Mouse (Mus musculus) forebrain, embryonic 15.5 days (tissue): ENCODE measurements around the gene Tns1. TPM values are rescaled to one million over a fixed set of nuclear protein-coding genes. Genes with fewer than 3 reads are reported as not detected.
A peak's percentile ranks its signal among the peaks of the same experiment; 100 is the strongest.

Experiments
- ATAC-seq: fragments of 200-750 bp; cut with Nextera tagmentation; replicated peaks from 2 replicates; pipeline ENCODE4 v1.8.0; 2017; ENCODE audit warnings: mild to moderate bottlenecking, moderate TSS enrichment, moderate library complexity
- H3K27ac ChIP-seq: fragments of 300-500 bp; sonication (generic); replicated peaks from 2 replicates; pipeline ENCODE4 v1.5.1; 2015; ENCODE audit warnings: mild to moderate bottlenecking, inconsistent platforms
- H3K27me3 ChIP-seq: fragments of 300-500 bp; sonication (generic); 2 replicates; pipeline ENCODE4 v1.6.1; 2015; ENCODE audit warnings: inconsistent platforms
- H3K36me3 ChIP-seq: fragments of 300-500 bp; sonication (generic); 2 replicates; pipeline ENCODE4 v1.6.1; 2015; ENCODE audit warnings: mild to moderate bottlenecking, inconsistent platforms
- H3K4me1 ChIP-seq: fragments of 300-500 bp; sonication (generic); 2 replicates; pipeline ENCODE4 v1.6.1; 2015; ENCODE audit warnings: inconsistent platforms
- H3K4me2 ChIP-seq: fragments of 300-500 bp; sonication (generic); replicated peaks from 2 replicates; pipeline ENCODE4 v1.6.1; 2015; ENCODE audit warnings: mild to moderate bottlenecking, inconsistent platforms
- H3K4me3 ChIP-seq: fragments of 300-500 bp; sonication (generic); 2 replicates; pipeline ENCODE4 v1.5.1; 2015; ENCODE audit warnings: mild to moderate bottlenecking, inconsistent platforms
- H3K9ac ChIP-seq: fragments of 300-500 bp; sonication (generic); replicated peaks from 2 replicates; pipeline ENCODE4 v1.6.1; 2015; ENCODE audit warnings: mild to moderate bottlenecking, inconsistent platforms
- H3K9me3 ChIP-seq: fragments of 300-500 bp; sonication (generic); 2 replicates; pipeline ENCODE4 v1.6.1; 2016; ENCODE audit warnings: inconsistent platforms
- WGBS: fragments of 180-500 bp; shearing (Covaris S2); methylation state at CpG from one replicate; pipeline ENCODE4 v1.1.7; 2015; ENCODE audit warnings: mixed read lengths; 5-methylcytosine and 5-hydroxymethylcytosine counted together
- polyA plus RNA-seq: library from polyadenylated mRNA; unstranded; fragments of >200 nt; fragmentation: Nextera tagmentation; extraction: Ambion mirVana; gene quantifications from 2 replicates; pipeline ENCODE4 v1.2.1, GENCODE M21; 2015

Tns1 gene
- polyA plus RNA-seq, 1 experiment from 2014 or later: 6.0 TPM

DNA sequence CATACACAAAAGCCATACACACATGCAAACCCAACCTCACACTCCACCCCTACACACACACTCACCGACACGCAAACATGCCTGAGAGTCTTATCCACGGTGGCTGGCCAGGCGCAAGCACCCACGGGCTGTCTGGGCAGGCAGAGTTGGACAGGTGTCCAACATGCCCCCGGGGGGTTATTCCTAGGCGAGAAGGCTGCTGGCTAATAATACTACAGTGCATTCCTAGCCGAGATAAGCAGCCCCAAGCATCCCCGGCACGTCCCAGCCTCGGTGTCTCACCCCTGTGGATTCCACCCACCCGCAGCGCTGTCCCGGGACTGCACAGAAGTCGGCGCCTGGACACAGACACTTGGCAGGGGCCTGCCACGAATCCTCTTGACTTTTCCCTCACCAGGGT is 74.8 kb downstream of the Tns1 start:
- Histone ChIP-seq H3K9me3 (no peaks in the 10 kb centered on the region), H3K36me3 (no peaks in the 10 kb centered on the region), H3K4me1 (0 out of 2 replicates have a peak, but pooled peaks cover 3% of the 10 kb centered on the region), H3K4me3 (no peak overlapping the region), H3K27me3 (no peaks in the 10 kb centered on the region), H3K9ac (no peak overlapping the region), H3K27ac (no peak overlapping the region), H3K4me2 (no peak overlapping the region)
- WGBS: 85% methylated on average over 17 of the region's 17 CpGs
- ATAC-seq: no peak

DNA sequence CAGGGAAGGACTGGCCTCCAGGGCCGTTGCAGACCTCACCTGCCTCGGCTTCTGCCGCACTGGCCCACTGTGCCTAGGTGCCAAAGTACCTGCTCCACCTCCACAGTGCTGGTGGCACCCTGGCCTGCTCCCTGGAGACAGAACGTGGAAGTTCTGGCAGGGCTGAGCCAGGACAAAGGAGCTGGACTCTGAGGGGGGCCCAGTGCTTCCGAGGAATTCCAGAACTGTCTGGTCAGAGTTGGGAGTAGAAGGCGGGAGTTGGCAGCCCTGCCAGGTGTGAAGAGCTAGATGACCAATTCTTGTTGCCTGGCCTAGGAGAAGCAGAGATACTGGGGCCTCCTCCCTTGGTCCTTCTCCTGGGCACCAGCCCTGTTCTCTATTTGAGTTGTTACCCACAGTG is 76.5 kb downstream of the Tns1 start:
- Histone ChIP-seq H3K27me3 (no peaks in the 10 kb centered on the region), H3K27ac (no peak overlapping the region), H3K4me3 (no peak overlapping the region), H3K4me1 (peaks cover 12% of the 10 kb centered on the region), H3K9me3 (no peaks in the 10 kb centered on the region), H3K4me2 (no peak overlapping the region), H3K36me3 (no peaks in the 10 kb centered on the region), H3K9ac (no peak overlapping the region)
- ATAC-seq: no peak
- 77% methylated on average over 6 of the region's 6 CpGs for WGBS

DNA sequence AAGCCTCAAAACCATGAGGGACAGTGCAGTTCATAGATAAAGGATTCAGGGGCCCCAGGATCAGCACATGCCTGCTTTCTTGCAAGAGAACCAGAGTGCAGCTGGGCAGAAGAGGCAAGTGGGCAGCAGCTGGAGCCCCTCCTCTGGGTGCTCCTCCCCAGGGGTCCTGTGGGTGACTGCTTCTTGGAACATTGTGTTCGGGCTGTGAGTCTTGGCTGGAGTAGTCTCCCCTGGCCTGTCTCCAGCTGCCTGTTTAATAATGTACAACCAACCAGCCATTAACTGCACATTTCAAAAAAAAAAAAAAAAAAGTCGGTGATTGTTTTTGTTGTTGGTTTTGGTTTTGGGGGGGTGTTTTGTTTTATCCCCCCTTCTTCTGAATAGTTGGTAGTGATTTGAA is 76.9 kb downstream of the Tns1 start:
- Histone ChIP-seq H3K9ac (no peak overlapping the region), H3K4me2 (no peak overlapping the region), H3K27me3 (no peaks in the 10 kb centered on the region), H3K36me3 (no peaks in the 10 kb centered on the region), H3K4me1 (peaks cover 16% of the 10 kb centered on the region), H3K9me3 (no peaks in the 10 kb centered on the region), H3K4me3 (no peak overlapping the region), H3K27ac (no peak overlapping the region)
- no peak for ATAC-seq
- WGBS: 65% methylated on average over 2 of the region's 2 CpGs

GRCm38 (mm10) chr1:74045034-74045433 is 79.2 kb downstream of the Tns1 start:
- H3K27ac ChIP-seq: no peak overlapping the region
- no peak for ATAC-seq
- no peaks in the 10 kb centered on the region for H3K27me3 ChIP-seq
- no peak overlapping the region for H3K4me3 ChIP-seq
- H3K4me2 ChIP-seq: no peak overlapping the region
- no peaks in the 10 kb centered on the region for H3K9me3 ChIP-seq
- no peaks in the 10 kb centered on the region for H3K36me3 ChIP-seq
- peaks cover 16% of the 10 kb centered on the region for H3K4me1 ChIP-seq
- 91% methylated on average over 2 of the region's 2 CpGs for WGBS
- H3K9ac ChIP-seq: no peak overlapping the region

GRCm38 (mm10) chr1:74044421-74044820 is 79.8 kb downstream of the Tns1 start:
- Histone ChIP-seq H3K4me2 (no peak overlapping the region), H3K27ac (no peak overlapping the region), H3K27me3 (no peaks in the 10 kb centered on the region), H3K9ac (no peak overlapping the region), H3K4me3 (no peak overlapping the region), H3K36me3 (no peaks in the 10 kb centered on the region), H3K4me1 (peaks cover 16% of the 10 kb centered on the region), H3K9me3 (no peaks in the 10 kb centered on the region)
- 88% methylated on average over 1 of the region's 1 CpGs for WGBS
- no peak for ATAC-seq

GRCm38 (mm10) chr1:74043584-74044105 is 80.6 kb downstream of the Tns1 start:
- Histone ChIP-seq H3K9ac (no peak overlapping the region), H3K9me3 (no peaks in the 10 kb centered on the region), H3K4me1 (peaks cover 16% of the 10 kb centered on the region), H3K27me3 (no peaks in the 10 kb centered on the region), H3K36me3 (no peaks in the 10 kb centered on the region), H3K4me3 (no peak overlapping the region), H3K4me2 (no peak overlapping the region), H3K27ac (no peak overlapping the region)
- no peak for ATAC-seq
- 75% methylated on average over 4 of the region's 4 CpGs for WGBS

GRCm38 (mm10) chr1:74042711-74043467 is 81.4 kb downstream of the Tns1 start:
- Histone ChIP-seq H3K4me3 (no peak overlapping the region), H3K4me2 (no peak overlapping the region), H3K4me1 (peaks cover 16% of the 10 kb centered on the region), H3K27me3 (no peaks in the 10 kb centered on the region), H3K9ac (no peak overlapping the region), H3K27ac (no peak overlapping the region), H3K9me3 (no peaks in the 10 kb centered on the region), H3K36me3 (no peaks in the 10 kb centered on the region)
- ATAC-seq: peak; percentile 31
- 65% methylated on average over 3 of the region's 3 CpGs for WGBS

GRCm38 (mm10) chr1:74041692-74042091 is 82.6 kb downstream of the Tns1 start:
- Histone ChIP-seq H3K27me3 (peaks cover 4% of the 10 kb centered on the region; the same call in 1 of the 2 replicates), H3K36me3 (no peaks in the 10 kb centered on the region), H3K9me3 (no peaks in the 10 kb centered on the region), H3K9ac (no peak overlapping the region), H3K4me1 (peaks cover 18% of the 10 kb centered on the region), H3K27ac (no peak overlapping the region), H3K4me2 (no peak overlapping the region), H3K4me3 (no peak overlapping the region)
- no peak for ATAC-seq
- 61% methylated on average over 8 of the region's 8 CpGs for WGBS

DNA sequence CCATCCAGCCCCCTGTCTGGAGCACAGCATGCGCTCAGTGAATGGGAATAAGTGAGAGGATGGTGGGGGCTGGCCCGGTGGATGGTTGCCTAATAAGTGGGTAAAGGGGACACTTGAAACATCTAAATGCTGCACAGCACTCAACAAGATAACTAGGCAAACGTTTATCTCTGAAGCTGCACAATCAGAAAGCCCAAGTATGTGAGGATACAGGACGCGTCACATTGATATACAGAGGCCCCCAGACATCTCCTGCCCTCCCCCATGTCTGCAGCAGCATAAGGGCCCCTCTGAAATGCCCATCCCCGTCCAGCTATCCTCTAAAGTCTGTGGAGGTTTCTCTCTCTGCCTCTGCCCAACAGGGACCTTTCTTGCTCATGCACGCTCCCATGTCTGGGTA is 83.1 kb downstream of the Tns1 start:
- no peak overlapping the region for H3K4me2 ChIP-seq
- H3K27me3 ChIP-seq: peaks cover 8% of the 10 kb centered on the region; the same call in 1 of the 2 replicates
- H3K4me1 ChIP-seq: peaks cover 22% of the 10 kb centered on the region
- no peaks in the 10 kb centered on the region for H3K36me3 ChIP-seq
- H3K9me3 ChIP-seq: no peaks in the 10 kb centered on the region
- no peak overlapping the region for H3K27ac ChIP-seq
- 69% methylated on average over 7 of the region's 7 CpGs for WGBS
- H3K4me3 ChIP-seq: no peak overlapping the region
- H3K9ac ChIP-seq: no peak overlapping the region
- ATAC-seq: no peak

DNA sequence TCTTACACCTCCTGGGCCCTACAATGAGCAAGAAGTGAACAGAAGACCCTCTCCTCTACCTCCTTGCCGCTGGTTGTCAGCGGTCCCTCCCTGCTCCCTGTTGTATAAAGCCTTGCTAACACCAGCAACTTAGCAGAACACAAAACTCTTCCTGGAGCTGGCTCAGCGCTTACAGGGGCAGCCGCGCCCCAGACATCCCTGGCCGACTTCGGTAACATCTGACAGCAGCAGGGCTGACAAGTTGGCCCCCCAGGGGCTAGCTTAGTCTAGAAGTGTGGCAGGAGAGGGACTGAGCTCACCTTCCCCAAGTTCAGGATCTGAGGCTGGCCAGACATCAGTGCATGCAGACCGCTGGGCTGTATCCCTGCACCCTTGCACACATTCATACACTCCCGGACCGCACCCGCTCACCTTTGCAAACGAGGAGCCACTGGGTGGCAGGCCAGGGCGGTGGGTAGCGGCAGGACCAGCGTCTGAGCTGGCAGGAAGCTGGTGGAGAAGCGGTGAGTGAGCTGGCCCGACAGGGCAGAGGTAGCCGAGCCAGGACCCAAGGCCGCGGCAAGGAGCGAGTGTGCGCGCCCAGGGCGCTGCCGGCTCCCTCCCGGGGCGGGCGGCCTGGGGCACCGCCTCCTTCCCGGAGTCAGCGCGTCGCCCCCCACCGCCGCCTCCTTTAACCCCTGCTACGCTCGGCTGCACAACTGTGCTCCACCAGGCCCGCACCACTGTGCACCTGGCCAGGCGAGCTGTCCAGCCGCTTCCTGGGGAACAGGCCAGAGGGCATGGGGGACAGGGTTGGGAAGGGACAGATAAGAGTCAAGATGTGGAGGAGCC is 87.5 kb downstream of the Tns1 start:
- ATAC-seq: no peak
- 5% methylated on average over 40 of the region's 40 CpGs for WGBS
- Histone ChIP-seq H3K4me2 (peak overlapping the region; percentile 43), H3K9ac (0 out of 2 replicates have a peak overlapping the region, but pooled peaks have one; percentile 7), H3K27me3 (peaks cover 12% of the 10 kb centered on the region; the same call in 1 of the 2 replicates), H3K36me3 (no peaks in the 10 kb centered on the region), H3K9me3 (no peaks in the 10 kb centered on the region), H3K4me1 (peaks cover 11% of the 10 kb centered on the region; the same call in 1 of the 2 replicates), H3K27ac (no peak overlapping the region), H3K4me3 (peak overlapping the region; percentile 34)

DNA sequence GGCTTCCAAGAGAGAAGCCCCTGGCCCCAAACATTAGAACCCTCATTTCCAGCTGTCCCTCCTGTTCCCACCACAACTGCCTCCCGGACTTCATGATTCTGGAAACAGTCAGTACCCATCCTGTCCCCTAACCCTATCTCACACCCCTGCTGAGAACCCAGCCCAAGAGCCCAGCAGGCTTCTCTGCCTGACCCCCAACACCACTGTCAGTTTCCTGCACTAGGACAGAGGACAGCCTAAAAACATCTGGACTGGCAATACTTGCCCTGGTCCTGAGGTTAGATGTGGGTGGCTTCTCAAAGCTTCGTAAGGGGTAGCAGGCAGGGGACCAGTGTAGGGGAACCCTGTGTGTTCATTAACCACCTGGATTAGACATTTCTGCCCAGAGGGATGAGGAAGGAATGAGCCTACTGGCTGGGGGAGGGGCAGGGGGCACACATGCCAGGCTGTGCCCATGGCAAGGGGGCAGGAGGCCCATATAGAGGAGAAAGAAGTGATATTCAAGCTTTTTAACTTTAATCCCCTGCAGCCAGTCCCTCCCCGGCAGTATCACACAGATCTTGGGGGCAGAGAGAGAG is 88.2 kb downstream of the Tns1 start:
- Histone ChIP-seq H3K9ac (no peak overlapping the region), H3K4me1 (peaks cover 19% of the 10 kb centered on the region), H3K4me3 (peak overlapping the region; percentile 34; the same call in 1 of the 2 replicates), H3K9me3 (no peaks in the 10 kb centered on the region), H3K4me2 (no peak overlapping the region), H3K27ac (no peak overlapping the region), H3K27me3 (peaks cover 12% of the 10 kb centered on the region; the same call in 1 of the 2 replicates), H3K36me3 (no peaks in the 10 kb centered on the region)
- ATAC-seq: no peak
- 41% methylated on average over 3 of the region's 3 CpGs for WGBS

DNA sequence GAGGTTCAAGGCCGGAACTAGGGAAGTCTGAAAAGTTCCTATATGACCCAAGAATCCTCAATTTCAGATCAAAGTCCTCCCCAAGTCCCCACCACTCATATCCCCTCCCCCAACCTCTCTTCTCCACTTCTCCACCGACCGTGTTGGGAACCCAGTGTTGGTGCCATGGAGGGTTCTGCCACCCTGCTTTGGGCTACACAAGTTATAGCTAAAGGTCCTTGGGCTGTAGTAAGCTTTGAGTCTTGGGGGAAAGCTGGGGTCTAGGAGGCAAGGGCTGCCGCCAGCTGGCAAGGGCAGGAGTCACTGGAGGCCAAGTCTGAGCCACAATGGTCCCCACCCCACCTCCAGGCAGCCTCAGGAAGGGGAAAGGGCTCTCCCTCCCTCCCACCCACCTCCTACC is 88.8 kb downstream of the Tns1 start:
- Histone ChIP-seq H3K4me3 (no peak overlapping the region), H3K36me3 (no peaks in the 10 kb centered on the region), H3K9ac (no peak overlapping the region), H3K27me3 (peaks cover 12% of the 10 kb centered on the region; the same call in 1 of the 2 replicates), H3K9me3 (no peaks in the 10 kb centered on the region), H3K4me2 (no peak overlapping the region), H3K4me1 (peaks cover 22% of the 10 kb centered on the region), H3K27ac (no peak overlapping the region)
- 76% methylated on average over 4 of the region's 4 CpGs for WGBS
- no peak for ATAC-seq
